Mouse (Mus musculus) heart, embryonic 12.5 days (tissue): Measurements from ENCODE around the gene Zmat3. TPM values are rescaled to one million over a fixed set of nuclear protein-coding genes. Genes with fewer than 3 reads are reported as not detected.

Experiments
- ATAC-seq: fragments of 200-750 bp; cut with Nextera tagmentation; 2 replicates; pipeline ENCODE4 v1.8.0; 2017; ENCODE audit warnings: moderate TSS enrichment, moderate library complexity; ENCODE audit not compliant: insufficient number of reproducible peaks, low FRiP score
- H3K27ac ChIP-seq: fragments of 300-500 bp; sonication (generic); 2 replicates; pipeline ENCODE4 v1.5.1; 2016; ENCODE audit warnings: mild to moderate bottlenecking, moderate library complexity; ENCODE audit not compliant: poor library complexity, severe bottlenecking
- H3K27me3 ChIP-seq: fragments of 300-500 bp; sonication (generic); replicated peaks from 2 replicates; pipeline ENCODE4 v1.6.1; 2016; ENCODE audit warnings: mild to moderate bottlenecking, moderate library complexity
- H3K36me3 ChIP-seq: fragments of 300-500 bp; sonication (generic); 2 replicates; pipeline ENCODE4 v1.6.1; 2016; ENCODE audit warnings: mild to moderate bottlenecking, moderate library complexity
- H3K4me1 ChIP-seq: fragments of 300-500 bp; sonication (generic); replicated peaks from 2 replicates; pipeline ENCODE4 v1.6.1; 2016; ENCODE audit warnings: mild to moderate bottlenecking
- H3K4me2 ChIP-seq: fragments of 300-500 bp; sonication (generic); 2 replicates; pipeline ENCODE4 v1.6.1; 2016; ENCODE audit warnings: mild to moderate bottlenecking, moderate library complexity
- H3K4me3 ChIP-seq: fragments of 300-500 bp; sonication (generic); 2 replicates; pipeline ENCODE4 v1.5.1; 2016; ENCODE audit warnings: mild to moderate bottlenecking
- H3K9ac ChIP-seq: fragments of 300-500 bp; sonication (generic); 2 replicates; pipeline ENCODE4 v1.6.1; 2016; ENCODE audit warnings: mild to moderate bottlenecking, moderate library complexity
- H3K9me3 ChIP-seq: fragments of 300-500 bp; sonication (generic); replicated peaks from 2 replicates; pipeline ENCODE4 v1.6.1; 2016; ENCODE audit warnings: mild to moderate bottlenecking, moderate library complexity
- WGBS: fragments of 180-500 bp; shearing (Covaris S2); methylation state at CpG from one replicate; pipeline ENCODE4 v1.1.7; 2016; 5-methylcytosine and 5-hydroxymethylcytosine counted together
- polyA plus RNA-seq: library from polyadenylated mRNA; unstranded; fragments of >200 nt; fragmentation: Nextera tagmentation; extraction: Ambion mirVana; gene quantifications from 2 replicates; pipeline ENCODE4 v1.2.1, GENCODE M21; 2016

The Zmat3 gene
- polyA plus RNA-seq, 1 experiment from 2014 or later = 5.1 TPM

DNA sequence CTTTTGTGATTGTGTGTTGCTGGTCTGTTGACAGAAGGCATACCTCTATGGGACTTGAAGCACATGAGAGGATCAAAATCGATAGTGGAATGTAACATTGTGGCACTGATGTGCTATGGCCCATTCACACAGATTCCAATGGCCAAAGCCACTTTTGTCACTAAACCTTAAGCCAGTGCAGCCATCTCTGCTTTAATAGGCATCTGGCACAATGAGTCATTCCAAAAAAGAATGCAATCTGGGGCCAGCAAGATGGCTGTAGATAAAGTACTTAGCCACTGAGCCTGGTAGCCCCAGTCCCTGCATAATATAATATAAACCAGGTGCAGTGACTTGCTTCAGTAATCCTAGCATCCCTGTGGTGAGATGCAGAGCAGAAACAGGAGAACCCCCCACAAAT, 1.7 kb upstream of the Zmat3 start:
- no peak overlapping the region for H3K9ac ChIP-seq
- H3K4me3 ChIP-seq = no peak overlapping the region
- ATAC-seq = no peak
- H3K27me3 ChIP-seq = 0 out of 2 replicates have a peak, but pooled peaks cover 4% of the 10 kb centered on the region
- peaks cover 6% of the 10 kb centered on the region for H3K4me1 ChIP-seq
- H3K36me3 ChIP-seq = no peaks in the 10 kb centered on the region
- WGBS = 77% methylated on average over 1 of the region's 1 CpGs
- no peak overlapping the region for H3K4me2 ChIP-seq
- H3K27ac ChIP-seq = no peak overlapping the region
- no peaks in the 10 kb centered on the region for H3K9me3 ChIP-seq

DNA sequence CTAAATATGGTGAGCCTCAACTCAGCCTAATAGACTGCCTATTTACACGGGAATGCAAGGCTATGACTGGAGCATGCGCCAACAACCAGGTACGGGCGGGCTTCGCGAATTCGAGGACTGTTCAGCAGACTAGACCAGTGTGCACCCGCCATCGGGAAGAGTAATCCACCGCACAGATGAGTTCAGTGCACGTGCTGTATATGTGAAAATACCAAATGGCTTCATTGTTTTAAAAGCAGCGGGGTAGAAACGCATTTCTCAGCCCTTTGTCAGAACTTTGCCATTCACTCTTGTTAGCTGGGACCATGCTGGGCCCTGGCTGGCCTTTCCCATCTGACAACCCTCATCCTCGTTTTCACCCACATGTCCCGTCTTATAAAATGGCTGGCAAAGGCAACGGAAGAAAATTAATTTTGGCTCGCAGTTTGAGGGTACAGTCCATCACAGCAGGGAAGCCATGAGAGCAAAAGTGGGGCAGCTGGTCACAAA, 476 bp upstream of the Zmat3 start:
- H3K36me3 ChIP-seq = no peaks in the 10 kb centered on the region
- peak overlapping the region; percentile 88 for H3K4me3 ChIP-seq
- H3K9ac ChIP-seq = no peak overlapping the region
- 0 out of 2 replicates have a peak, but pooled peaks cover 4% of the 10 kb centered on the region for H3K27me3 ChIP-seq
- peaks cover 7% of the 10 kb centered on the region for H3K4me1 ChIP-seq
- 0 out of 2 replicates have a peak, but pooled peaks have one; percentile 9 for ATAC-seq
- H3K27ac ChIP-seq = no peak overlapping the region
- WGBS = 60% methylated on average over 17 of the region's 17 CpGs
- no peaks in the 10 kb centered on the region for H3K9me3 ChIP-seq
- peak overlapping the region; percentile 79 for H3K4me2 ChIP-seq

DNA sequence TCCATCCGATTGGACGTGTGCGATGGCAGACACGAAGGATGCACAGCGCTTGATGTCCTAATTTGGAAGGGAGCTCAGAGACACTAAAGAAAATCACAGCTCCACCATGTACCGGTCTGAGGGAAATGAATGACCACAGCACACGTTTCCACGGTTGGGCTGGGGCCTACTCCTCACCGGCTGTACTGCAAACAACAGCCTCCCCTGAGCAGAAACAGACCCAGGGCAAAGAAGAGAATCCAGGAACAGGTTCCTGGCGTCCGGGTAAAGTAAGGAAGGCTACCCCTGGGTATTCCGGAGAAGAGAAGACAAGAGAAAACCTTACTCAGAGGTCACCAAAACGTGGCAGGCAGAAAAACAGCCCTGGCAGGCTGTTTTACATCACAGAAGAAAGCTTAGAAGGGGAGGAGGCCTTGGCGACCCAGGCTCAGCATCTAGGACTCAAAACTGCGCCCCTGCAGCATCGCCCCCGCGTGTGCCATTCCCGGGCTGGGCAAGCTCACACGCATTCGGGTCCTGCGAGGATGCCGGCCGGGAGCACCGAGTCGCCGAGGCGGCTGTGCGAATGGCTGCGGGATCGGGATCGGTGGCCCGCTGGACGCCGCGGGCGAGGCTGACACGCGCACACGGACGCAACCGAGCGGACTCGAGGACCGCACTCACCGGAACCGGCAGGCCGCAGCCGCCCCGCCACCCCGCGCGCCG, 821 bp downstream of the Zmat3 start:
- peaks cover 15% of the 10 kb centered on the region for H3K4me1 ChIP-seq
- H3K9me3 ChIP-seq = no peaks in the 10 kb centered on the region
- WGBS = under 1% methylated on average over 54 of the region's 54 CpGs
- H3K4me2 ChIP-seq = peak overlapping the region; percentile 79
- H3K36me3 ChIP-seq = no peaks in the 10 kb centered on the region
- peak overlapping the region; percentile 88 for H3K4me3 ChIP-seq
- H3K27me3 ChIP-seq = 0 out of 2 replicates have a peak, but pooled peaks cover 4% of the 10 kb centered on the region
- peak; percentile 66 for ATAC-seq
- H3K9ac ChIP-seq = peak overlapping the region; percentile 88
- peak overlapping the region; percentile 56 for H3K27ac ChIP-seq

DNA sequence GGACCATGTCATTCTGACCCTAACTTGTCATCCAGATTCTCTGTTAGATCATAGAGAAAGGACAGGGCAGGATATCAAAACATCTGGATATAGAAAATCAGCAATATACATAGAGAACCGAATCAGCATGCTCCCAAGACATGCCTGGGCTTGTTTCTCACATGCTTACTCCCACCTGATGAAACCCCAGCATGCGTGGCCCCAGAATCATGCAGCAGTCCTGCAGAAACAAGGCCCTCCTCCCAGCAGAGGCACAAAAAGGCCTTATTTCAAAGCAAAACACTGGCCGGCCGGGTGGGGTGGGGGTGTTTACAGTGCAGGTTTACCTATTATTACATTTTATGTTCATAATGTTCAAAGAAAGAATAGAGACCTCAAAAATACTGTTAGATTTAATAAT, 1.6 kb downstream of the Zmat3 start:
- H3K4me3 ChIP-seq = no peak overlapping the region
- WGBS = 60% methylated on average over 4 of the region's 4 CpGs
- no peak overlapping the region for H3K27ac ChIP-seq
- no peaks in the 10 kb centered on the region for H3K9me3 ChIP-seq
- no peaks in the 10 kb centered on the region; the same call in 1 of the 2 replicates for H3K36me3 ChIP-seq
- peak overlapping the region; percentile 48 for H3K4me2 ChIP-seq
- peaks cover 15% of the 10 kb centered on the region for H3K4me1 ChIP-seq
- peak overlapping the region; percentile 45; the same call in 1 of the 2 replicates for H3K9ac ChIP-seq
- ATAC-seq = no peak
- 0 out of 2 replicates have a peak, but pooled peaks cover 4% of the 10 kb centered on the region for H3K27me3 ChIP-seq

DNA sequence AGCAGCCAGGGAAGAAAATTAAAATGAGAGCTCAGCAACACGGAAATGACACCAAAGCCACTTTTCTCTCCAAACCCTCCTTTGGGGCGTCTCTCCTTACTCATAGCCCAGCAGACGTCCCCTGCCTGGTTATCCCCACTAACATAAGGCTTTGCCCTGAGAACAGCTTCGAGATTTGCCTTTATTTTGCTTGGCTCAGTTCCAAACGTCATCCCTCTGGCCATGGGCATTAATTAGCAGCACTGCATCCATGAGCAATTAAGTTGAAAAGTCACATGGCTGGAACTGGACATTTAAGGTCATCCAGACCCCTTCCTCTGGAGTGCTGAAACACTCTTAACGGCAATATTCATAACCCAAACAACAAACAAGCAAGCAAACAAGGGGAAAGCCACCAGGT, 4.6 kb downstream of the Zmat3 start:
- no peak for ATAC-seq
- 35% methylated on average over 6 of the region's 6 CpGs for WGBS

DNA sequence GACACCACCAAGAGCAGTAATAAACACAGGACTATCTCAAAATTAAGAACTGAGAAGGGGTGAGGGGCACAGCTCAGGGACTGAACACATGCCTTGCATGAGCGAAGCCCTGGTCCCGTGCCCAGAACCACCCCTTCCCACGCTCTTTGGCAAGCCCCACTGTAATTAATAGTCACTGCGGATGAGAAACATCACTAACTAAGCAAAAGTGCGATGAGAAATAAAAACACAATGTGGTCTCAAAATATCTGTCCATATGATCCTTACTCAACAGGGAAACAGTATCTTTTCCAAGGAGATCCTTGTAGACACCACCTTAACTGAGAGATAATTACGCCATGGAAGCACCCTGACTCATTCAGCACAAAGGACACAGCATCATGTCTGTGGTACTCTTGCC, 17.9 kb downstream of the Zmat3 start:
- Histone ChIP-seq H3K27ac (no peak overlapping the region), H3K4me1 (no peaks in the 10 kb centered on the region), H3K36me3 (peaks cover 16% of the 10 kb centered on the region; the same call in 1 of the 2 replicates), H3K9me3 (no peaks in the 10 kb centered on the region), H3K4me2 (no peak overlapping the region), H3K4me3 (no peak overlapping the region), H3K9ac (no peak overlapping the region), H3K27me3 (no peaks in the 10 kb centered on the region)
- 89% methylated on average over 6 of the region's 6 CpGs for WGBS
- ATAC-seq = no peak

More for the DNA sequence above, 4.6 kb downstream of the Zmat3 start:
- H3K36me3 ChIP-seq = peaks cover 3% of the 10 kb centered on the region
- no peaks in the 10 kb centered on the region for H3K27me3 ChIP-seq
- no peak overlapping the region for H3K9ac ChIP-seq
- no peaks in the 10 kb centered on the region for H3K9me3 ChIP-seq
- H3K4me2 ChIP-seq = no peak overlapping the region
- H3K4me3 ChIP-seq = no peak overlapping the region
- H3K4me1 ChIP-seq = peaks cover 14% of the 10 kb centered on the region
- H3K27ac ChIP-seq = no peak overlapping the region

DNA sequence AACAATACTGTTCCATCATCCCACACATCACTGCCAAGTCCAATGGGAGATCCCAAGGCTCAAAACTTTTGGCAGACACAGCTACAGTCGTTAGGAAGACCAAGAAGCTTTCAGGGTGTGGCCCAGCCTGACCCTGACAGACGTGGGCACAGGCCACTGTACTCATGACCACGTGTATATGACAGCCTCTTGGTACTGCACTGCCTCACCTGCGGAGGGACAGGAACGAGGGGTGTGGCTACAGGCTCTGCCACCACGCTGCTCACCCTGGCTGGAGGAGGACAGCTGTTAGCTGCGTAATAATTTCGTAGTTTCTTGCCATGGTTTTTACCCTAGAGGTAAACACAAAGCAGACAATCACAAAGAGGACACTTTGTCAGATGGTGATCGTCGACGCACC, 20.6 kb downstream of the Zmat3 start:
- Histone ChIP-seq H3K4me1 (no peaks in the 10 kb centered on the region), H3K36me3 (peaks cover 30% of the 10 kb centered on the region), H3K9ac (no peak overlapping the region), H3K27ac (no peak overlapping the region), H3K27me3 (no peaks in the 10 kb centered on the region), H3K4me3 (no peak overlapping the region), H3K9me3 (no peaks in the 10 kb centered on the region), H3K4me2 (no peak overlapping the region)
- 85% methylated on average over 11 of the region's 11 CpGs for WGBS
- ATAC-seq = no peak

DNA sequence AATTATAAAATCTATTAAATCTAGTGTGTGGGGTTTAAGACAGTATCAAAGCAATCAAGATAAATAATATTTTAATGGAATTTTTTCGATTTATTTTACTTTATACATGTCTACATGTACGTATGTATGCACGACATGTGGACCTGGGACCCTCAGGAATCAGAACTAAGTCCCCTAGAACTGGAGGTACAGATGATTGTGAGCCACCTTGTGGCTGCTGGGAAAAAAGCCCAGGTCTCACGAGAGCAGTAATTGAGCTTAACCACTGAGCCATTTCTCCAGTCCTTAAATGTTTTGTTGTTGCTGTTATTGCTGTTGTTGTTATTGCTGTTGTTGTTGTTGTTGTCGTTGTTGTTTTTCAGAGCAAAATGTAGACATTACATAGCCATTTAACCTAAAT, 21.0 kb downstream of the Zmat3 start:
- Histone ChIP-seq H3K4me3 (no peak overlapping the region), H3K27me3 (no peaks in the 10 kb centered on the region), H3K4me2 (no peak overlapping the region), H3K9me3 (no peaks in the 10 kb centered on the region), H3K36me3 (peaks cover 32% of the 10 kb centered on the region), H3K27ac (no peak overlapping the region), H3K9ac (no peak overlapping the region), H3K4me1 (no peaks in the 10 kb centered on the region)
- no peak for ATAC-seq
- 70% methylated on average over 5 of the region's 5 CpGs for WGBS

DNA sequence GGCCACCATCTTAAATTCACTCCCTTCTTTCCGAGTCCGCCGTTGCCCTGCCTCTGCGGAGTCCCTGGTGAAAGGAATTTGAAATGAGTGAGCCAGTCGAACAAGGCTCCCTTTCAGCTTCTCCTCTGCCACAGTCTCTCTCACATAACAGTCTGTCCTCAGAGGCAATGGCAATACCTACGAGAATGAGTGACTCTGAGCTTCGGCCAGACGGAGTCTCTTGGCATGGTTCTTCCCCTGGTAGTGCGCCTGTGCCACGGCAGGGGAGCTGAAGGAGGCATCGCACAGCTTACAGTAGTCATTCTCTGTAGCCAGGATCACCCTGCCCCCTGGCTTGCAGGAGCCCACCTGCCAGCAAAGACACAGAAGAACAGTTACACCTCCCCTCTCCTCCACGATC, 22.4 kb downstream of the Zmat3 start:
- Histone ChIP-seq H3K9ac (no peak overlapping the region), H3K9me3 (no peaks in the 10 kb centered on the region), H3K4me2 (no peak overlapping the region), H3K36me3 (peaks cover 36% of the 10 kb centered on the region), H3K27ac (no peak overlapping the region), H3K4me1 (no peaks in the 10 kb centered on the region), H3K27me3 (no peaks in the 10 kb centered on the region), H3K4me3 (no peak overlapping the region)
- ATAC-seq = no peak
- 86% methylated on average over 12 of the region's 12 CpGs for WGBS

DNA sequence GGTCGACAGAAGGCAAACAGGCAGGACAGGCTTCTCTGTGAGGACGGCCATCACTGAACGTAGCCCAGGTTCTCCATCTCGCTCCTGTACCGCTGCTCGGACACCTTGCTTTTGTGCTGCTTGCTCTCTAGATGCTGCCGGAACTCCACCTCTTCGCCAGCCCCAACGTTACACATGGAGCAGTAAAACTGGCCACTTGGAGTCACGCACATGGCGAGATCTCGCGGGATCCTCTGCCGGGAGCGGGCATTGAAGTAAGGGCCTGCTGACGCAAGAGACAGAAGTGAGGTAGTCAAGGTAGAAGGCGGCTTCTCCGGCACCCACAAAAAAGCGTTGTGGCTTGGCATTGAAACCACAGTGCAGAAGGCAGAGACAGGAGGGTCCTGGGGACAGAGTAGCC, 24.4 kb downstream of the Zmat3 start:
- H3K4me1 ChIP-seq = peaks cover 8% of the 10 kb centered on the region
- H3K4me3 ChIP-seq = no peak overlapping the region
- H3K27me3 ChIP-seq = no peaks in the 10 kb centered on the region
- no peak overlapping the region for H3K4me2 ChIP-seq
- no peak for ATAC-seq
- WGBS = 92% methylated on average over 19 of the region's 19 CpGs
- no peaks in the 10 kb centered on the region for H3K9me3 ChIP-seq
- no peak overlapping the region for H3K9ac ChIP-seq
- no peak overlapping the region for H3K27ac ChIP-seq
- H3K36me3 ChIP-seq = peaks cover 36% of the 10 kb centered on the region

DNA sequence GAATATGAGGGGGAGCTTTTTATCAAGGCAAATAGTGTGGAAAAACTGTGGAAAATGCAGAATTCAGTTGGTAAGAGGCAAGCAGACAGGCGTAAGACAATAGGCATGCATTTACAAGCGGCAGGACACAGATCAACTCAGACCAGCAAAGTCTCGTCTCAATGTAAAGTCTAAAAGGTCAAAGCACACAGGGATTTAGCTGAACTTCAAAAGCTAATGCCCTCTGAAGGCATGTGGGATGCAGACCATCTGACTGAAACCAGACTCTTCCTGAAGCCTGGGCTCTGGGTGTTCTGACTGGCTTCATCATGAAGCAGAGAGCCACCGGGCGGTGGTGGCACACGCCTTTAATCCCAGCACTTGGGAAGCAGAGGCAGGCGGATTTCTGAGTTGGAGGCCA, 27.6 kb downstream of the Zmat3 start:
- no peak for ATAC-seq
- Histone ChIP-seq H3K4me2 (no peak overlapping the region), H3K9ac (no peak overlapping the region), H3K27me3 (no peaks in the 10 kb centered on the region), H3K9me3 (no peaks in the 10 kb centered on the region), H3K4me3 (no peak overlapping the region), H3K36me3 (peaks cover 29% of the 10 kb centered on the region), H3K27ac (no peak overlapping the region), H3K4me1 (peaks cover 22% of the 10 kb centered on the region)
- whole genome bisulfite sequencing = 77% methylated on average over 7 of the region's 7 CpGs
